8 mouse cellular contexts compared by ENCODE assay signal in the genomic region with DNA sequence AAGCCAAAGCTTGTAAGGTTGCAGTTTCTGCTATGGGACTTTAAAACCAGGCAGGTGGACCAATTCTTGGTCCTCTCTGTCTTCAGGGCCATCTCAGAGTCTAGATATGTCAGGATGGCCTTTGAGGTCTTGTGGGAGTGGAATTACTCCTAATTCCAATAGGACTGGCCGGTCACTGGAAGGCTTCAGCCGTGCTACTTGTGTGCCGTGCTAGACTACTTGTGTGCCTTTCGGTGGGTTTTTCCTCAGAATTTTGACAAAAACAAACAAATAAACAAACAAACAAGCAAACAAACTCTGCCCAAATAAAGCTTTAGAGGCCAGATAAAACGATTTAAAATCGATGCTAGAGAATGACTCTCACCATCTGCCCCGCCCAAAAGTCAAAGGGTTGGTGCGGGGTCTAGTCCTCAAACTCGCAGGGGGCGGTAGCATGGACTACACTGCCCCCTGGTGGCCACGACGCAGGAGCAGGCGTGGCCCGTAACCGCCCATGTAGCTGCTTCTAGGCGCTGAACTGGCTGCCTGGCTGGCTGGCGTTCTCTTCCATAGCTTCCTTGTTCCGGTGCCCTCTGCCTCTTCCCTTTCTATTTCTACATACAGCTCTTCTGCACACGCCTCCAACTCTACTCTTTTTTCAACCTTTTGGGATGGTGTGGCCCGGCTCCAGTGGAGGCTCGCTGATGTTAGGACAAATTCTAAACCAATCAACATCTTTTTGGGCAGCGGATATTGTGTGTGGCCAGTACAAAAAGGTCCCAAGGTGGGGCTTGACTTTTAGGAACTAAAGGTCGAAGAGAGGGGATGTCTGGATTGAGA. TPM values are rescaled to one million over a fixed set of nuclear protein-coding genes. Genes with fewer than 3 reads are reported as not detected.
DNase-seq lines count a peak whose midpoint lies in the region; ATAC-seq and TF ChIP-seq lines count a peak whose summit lies in the region.

No protein-coding gene starts in this region.

- H3K27ac ChIP-seq in MEL (ENCODE audit: control insufficient read depth, low read depth, low read length), result no peak overlapping the region
- no peak overlapping the region for H3K27ac ChIP-seq in cerebellum, adult 2 months (ENCODE audit: insufficient read depth, low read length)
- no peak overlapping the region for H3K27ac ChIP-seq in hindbrain, embryonic 11.5 days (ENCODE audit: low read depth, low read length)
- peak overlapping the region; percentile 82 for H3K27ac ChIP-seq in lung, postnatal 0 days (ENCODE audit: low read length)

- WGBS in cerebellum, adult 2 months, result 16% methylated on average over 23 of the region's 23 CpGs
- WGBS in hindbrain, embryonic 11.5 days, result 17% methylated on average over 23 of the region's 23 CpGs
- WGBS in lung, postnatal 0 days, result 14% methylated on average over 23 of the region's 23 CpGs

- peak; percentile 91 for DNase-seq in MEL (ENCODE audit: low read depth, low spot score)
- peak; percentile 70 to 72 for DNase-seq in cerebellum, adult 2 months
- peak; percentile 95 for DNase-seq in hindbrain, embryonic 11.5 days (ENCODE audit: low spot score)
- peak; percentile 61 for DNase-seq in layer of hippocampus, adult 9-11 months
- DNase-seq in lung, postnatal 0 days (ENCODE audit: low spot score), result peak; percentile 94
- peak; percentile 65 for DNase-seq in ovary, postnatal 10 days (ENCODE audit: low spot score)
- DNase-seq in thymus, postnatal 10 days (ENCODE audit: low spot score in 2 of 2), result peak; percentile 65 to 87

- peak in 1 of 2 experiments; percentile 17; a peak in 1 of 4 replicates for TF ChIP-seq EP300 in MEL (IDR thresholded peaks at IDR 0.05; ENCODE audit: low read depth in 1 of 2, low read length in 2 of 2)
- TF ChIP-seq EP300 in lung, postnatal 0 days (IDR thresholded peaks at IDR 0.05), result no peak

- TF ChIP-seq CTCF in MEL (IDR thresholded peaks at IDR 0.05 in 2 of 3, conservative IDR thresholded peaks at IDR 0.05 in 1 of 3; ENCODE audit: control insufficient read depth in 1 of 3, insufficient read depth in 1 of 3, low read depth in 2 of 3, low read length in 3 of 3, poor library complexity in 1 of 3, severe bottlenecking in 1 of 3), result peak; percentile 75 to 100 (median 99)
- peak; percentile 86 for TF ChIP-seq CTCF in cerebellum, adult 2 months (IDR thresholded peaks at IDR 0.05; ENCODE audit: borderline replicate concordance, insufficient read depth, low read depth, low read length)
- peak; percentile 98 for TF ChIP-seq CTCF in lung, postnatal 0 days (IDR thresholded peaks at IDR 0.05)

- ATAC-seq in frontal cortex, adult (ENCODE audit: low TSS enrichment), result peak; percentile 83
- peak; percentile 95 for ATAC-seq in hindbrain, embryonic 11.5 days (ENCODE audit: low FRiP score)
- peak; percentile 89 for ATAC-seq in lung, postnatal 0 days

- H3K9me3 ChIP-seq in MEL (replicated peaks; ENCODE audit: insufficient read depth, low read length), result no peaks in the 10 kb centered on the region
- no peaks in the 10 kb centered on the region for H3K9me3 ChIP-seq in hindbrain, embryonic 11.5 days (ENCODE audit: control insufficient read depth, low read length)
- H3K9me3 ChIP-seq in lung, postnatal 0 days (ENCODE audit: low read length), result no peaks in the 10 kb centered on the region

- H3K27me3 ChIP-seq in MEL (ENCODE audit: control insufficient read depth in 1 of 2, insufficient read depth in 2 of 2, low read length in 2 of 2), result no peaks in the 10 kb centered on the region
- H3K27me3 ChIP-seq in cerebellum, adult 2 months (ENCODE audit: control insufficient read depth, insufficient read depth, low read length), result no peaks in the 10 kb centered on the region
- H3K27me3 ChIP-seq in hindbrain, embryonic 11.5 days (ENCODE audit: control insufficient read depth, insufficient read depth, low read length), result no peaks in the 10 kb centered on the region
- no peaks in the 10 kb centered on the region for H3K27me3 ChIP-seq in lung, postnatal 0 days (replicated peaks; ENCODE audit: insufficient read depth, low read length)

- H3K4me3 ChIP-seq in MEL (ENCODE audit: control insufficient read depth in 1 of 2, insufficient read depth in 1 of 2, low read depth in 2 of 2, low read length in 2 of 2), result peak overlapping the region; percentile 56 to 57
- H3K4me3 ChIP-seq in cerebellum, adult 2 months (replicated peaks; ENCODE audit: insufficient read depth, low read depth, low read length), result no peak overlapping the region
- no peak overlapping the region for H3K4me3 ChIP-seq in hindbrain, embryonic 11.5 days (ENCODE audit: low read depth, low read length)
- H3K4me3 ChIP-seq in lung, postnatal 0 days (ENCODE audit: low read depth, low read length), result no peak overlapping the region

- H3K79me2 ChIP-seq in MEL (ENCODE audit: control insufficient read depth, insufficient read depth, low read length, poor library complexity), result no peaks in the 10 kb centered on the region

- H3K4me2 ChIP-seq in hindbrain, embryonic 11.5 days (replicated peaks; ENCODE audit: low read depth, low read length), result no peak overlapping the region
- H3K4me2 ChIP-seq in lung, postnatal 0 days (replicated peaks; ENCODE audit: low read depth, low read length), result peak overlapping the region; percentile 36

- peaks cover 2 to 12% of the 10 kb centered on the region in 2 experiments; a peak in 2 of 4 replicates for H3K4me1 ChIP-seq in MEL (ENCODE audit: control insufficient read depth in 1 of 2, insufficient read depth in 2 of 2, low read length in 2 of 2)
- H3K4me1 ChIP-seq in cerebellum, adult 2 months (ENCODE audit: control insufficient read depth, insufficient read depth, low read length), result no peaks in the 10 kb centered on the region
- no peaks in the 10 kb centered on the region for H3K4me1 ChIP-seq in hindbrain, embryonic 11.5 days (replicated peaks; ENCODE audit: control insufficient read depth, insufficient read depth, low read length)
- H3K4me1 ChIP-seq in lung, postnatal 0 days (ENCODE audit: insufficient read depth, low read depth, low read length), result peaks cover 7% of the 10 kb centered on the region; the same call in 1 of the 2 replicates

- peak in 1 of 2 experiments; percentile 21; a peak in 1 of 4 replicates for TF ChIP-seq POLR2A in MEL (IDR thresholded peaks at IDR 0.05; ENCODE audit: control insufficient read depth in 1 of 2, insufficient read depth in 1 of 2, low read depth in 1 of 2, low read length in 2 of 2, poor library complexity in 1 of 2)
- no peak for TF ChIP-seq POLR2A in cerebellum, adult 2 months (IDR thresholded peaks at IDR 0.05; ENCODE audit: borderline replicate concordance, insufficient read depth, low read length)

- TF ChIP-seq RAD21 in MEL (IDR thresholded peaks at IDR 0.05; ENCODE audit: low read depth, low read length), result peak; percentile 100

- peaks cover 0 to 9% of the 10 kb centered on the region in 2 experiments; a peak in 2 of 4 replicates for H3K36me3 ChIP-seq in MEL (ENCODE audit: control insufficient read depth in 1 of 2, insufficient read depth in 2 of 2, low read length in 2 of 2)
- no peaks in the 10 kb centered on the region for H3K36me3 ChIP-seq in hindbrain, embryonic 11.5 days (ENCODE audit: control insufficient read depth, insufficient read depth, low read length)
- no peaks in the 10 kb centered on the region for H3K36me3 ChIP-seq in lung, postnatal 0 days (ENCODE audit: insufficient read depth, low read length)

- peak overlapping the region; percentile 58 for H3K9ac ChIP-seq in MEL (ENCODE audit: control insufficient read depth, low read depth, low read length, poor library complexity, severe bottlenecking)
- peak overlapping the region; percentile 21; the same call in 1 of the 2 replicates for H3K9ac ChIP-seq in hindbrain, embryonic 11.5 days (ENCODE audit: low read depth, low read length)
- H3K9ac ChIP-seq in lung, postnatal 0 days (replicated peaks; ENCODE audit: low read depth), result peak overlapping the region; percentile 13; the same call in 1 of the 2 replicates

TF ChIP-seq in MEL, 35 proteins besides CTCF, POLR2A, EP300 and RAD21:
- no peak for TF ChIP-seq POLR2AphosphoS2 (IDR thresholded peaks at IDR 0.05; ENCODE audit: low read length)
- TF ChIP-seq SIN3A (IDR thresholded peaks at IDR 0.05; ENCODE audit: low read length), result peak; percentile 82
- peak; percentile 70 for TF ChIP-seq ELF1 (IDR thresholded peaks at IDR 0.05; ENCODE audit: low read depth, low read length)
- peak; percentile 31; the same call in 1 of the 2 replicates for TF ChIP-seq HCFC1 (IDR thresholded peaks at IDR 0.05; ENCODE audit: low read depth, low read length)
- TF ChIP-seq USF2 (IDR thresholded peaks at IDR 0.05; ENCODE audit: borderline replicate concordance in 1 of 2, insufficient read depth in 1 of 2, low read depth in 1 of 2, low read length in 2 of 2), result no peak
- peak; percentile 75 for TF ChIP-seq MXI1 (IDR thresholded peaks at IDR 0.05; ENCODE audit: low read depth, low read length)
- TF ChIP-seq SMC3 (IDR thresholded peaks at IDR 0.05; ENCODE audit: low read depth, low read length), result peak; percentile 100
- TF ChIP-seq ZC3H11A (IDR thresholded peaks at IDR 0.05; ENCODE audit: low read depth, low read length), result peak; percentile 100
- TF ChIP-seq MYC (IDR thresholded peaks at IDR 0.05; ENCODE audit: low read depth, low read length), result peak; percentile 75
- TF ChIP-seq MAZ (IDR thresholded peaks at IDR 0.05; ENCODE audit: low read depth, low read length), result peak; percentile 70; the same call in 1 of the 2 replicates
- TF ChIP-seq MAX (IDR thresholded peaks at IDR 0.05; ENCODE audit: low read length), result peak; percentile 80
TF ChIP-seq in MEL: peak in this region for 9.

RNA-seq across cellular contexts. Expression of a gene that starts 5.4 kb away (rescaled TPM):
- not detected in 2 replicates for total RNA-seq in MEL (2012; rRNA removed)
- not detected for polyA plus RNA-seq in MEL (2012; ENCODE audit: insufficient read depth in 1 of 2, insufficient read length in 2 of 2, low read depth in 1 of 2, low replicate concordance in 2 of 2, missing spikeins in 1 of 2)
- not detected in 2 replicates for polyA plus RNA-seq in cerebellum, adult 2 months (2012; rRNA removed)
- not detected in 2 replicates for polyA plus RNA-seq in hindbrain, embryonic 11.5 days (2014; fragmentation: Nextera tagmentation; extraction: Ambion mirVana)
- polyA plus RNA-seq in lung, postnatal 0 days (2015; fragmentation: Nextera tagmentation; extraction: Ambion mirVana), result 26,192 and 26,425 TPM in 2 replicates

RNA-seq across cellular contexts. Expression of a gene that starts 53.0 kb away (rescaled TPM):
- total RNA-seq in MEL (2012; rRNA removed), result 24.5 and 33.0 TPM in 2 replicates
- polyA plus RNA-seq in MEL (2012; ENCODE audit: insufficient read depth in 1 of 2, insufficient read length in 2 of 2, low read depth in 1 of 2, low replicate concordance in 2 of 2, missing spikeins in 1 of 2), result 10 to 100 TPM in 1 of 2 experiments, not detected in 1; 63.9 TPM
- 88.4 TPM in 2 replicates for polyA plus RNA-seq in cerebellum, adult 2 months (2012; rRNA removed)
- polyA plus RNA-seq in hindbrain, embryonic 11.5 days (2014; fragmentation: Nextera tagmentation; extraction: Ambion mirVana), result 14.9 and 15.6 TPM in 2 replicates
- polyA plus RNA-seq in lung, postnatal 0 days (2015; fragmentation: Nextera tagmentation; extraction: Ambion mirVana), result 5.9 and 7.9 TPM in 2 replicates

Comparison
In these comparisons a context has a peak if more than half of its experiments do, and no peak if none do; other contexts are left out.
1. H3K4me3 ChIP-seq: peak in MEL (2 of 2); none in cerebellum, adult 2 months (single experiment), hindbrain, embryonic 11.5 days (single experiment) and lung, postnatal 0 days (single experiment).
2. RNA of a gene that starts 5.4 kb away (polyA plus RNA-seq): 26,192 to 26,425 TPM in lung, postnatal 0 days; not detected in MEL, not detected in cerebellum, adult 2 months and not detected in hindbrain, embryonic 11.5 days; every median in the first group is over 1,000 times any median in the second.
3. Peak in every context shown above with its lines, with median percentiles within 50 percentile points of each other: DNase-seq, H3K9ac ChIP-seq, CTCF ChIP-seq and ATAC-seq.